Mouse (Mus musculus) embryonic facial prominence, embryonic 11.5 days (tissue): Measurements from ENCODE around the gene Kdm8. TPM values are rescaled to one million over a fixed set of nuclear protein-coding genes. Genes with fewer than 3 reads are reported as not detected.

Experiments
- ATAC-seq: fragments of 200-750 bp; cut with Nextera tagmentation; replicated peaks from 2 replicates; pipeline ENCODE4 v1.8.0; 2017; ENCODE audit warnings: low read depth; ENCODE audit not compliant: insufficient number of reproducible peaks, low FRiP score, low TSS enrichment
- DNase-seq: peaks from one replicate; pipeline ENCODE4 v3.0.0-alpha.2; 2015; ENCODE audit warnings: low spot score
- H3K27ac ChIP-seq: fragments of 300-500 bp; sonication (generic); replicated peaks from 2 replicates; pipeline ENCODE4 v1.5.1; 2014; ENCODE audit warnings: mild to moderate bottlenecking, low read depth, low read length, control low read depth
- H3K27me3 ChIP-seq: fragments of 300-500 bp; sonication (generic); 2 replicates; pipeline ENCODE4 v1.6.1; 2014; ENCODE audit warnings: mild to moderate bottlenecking, low read length, moderate library complexity, mixed read lengths; ENCODE audit not compliant: control insufficient read depth, insufficient read depth
- H3K36me3 ChIP-seq: fragments of 300-500 bp; sonication (generic); replicated peaks from 2 replicates; pipeline ENCODE4 v1.6.1; 2014; ENCODE audit warnings: low read depth, mild to moderate bottlenecking, low read length, moderate library complexity, mixed read lengths; ENCODE audit not compliant: control insufficient read depth, insufficient read depth
- H3K4me1 ChIP-seq: fragments of 300-500 bp; sonication (generic); 2 replicates; pipeline ENCODE4 v1.6.1; 2014; ENCODE audit warnings: low read length, mixed read lengths; ENCODE audit not compliant: control insufficient read depth, insufficient read depth
- H3K4me2 ChIP-seq: fragments of 300-500 bp; sonication (generic); 2 replicates; pipeline ENCODE4 v1.6.1; 2014; ENCODE audit warnings: low read depth, mild to moderate bottlenecking, control low read depth, low read length, moderate library complexity
- H3K4me3 ChIP-seq: fragments of 300-500 bp; sonication (generic); 2 replicates; pipeline ENCODE4 v1.5.1; 2014; ENCODE audit warnings: low read depth, low read length, control low read depth
- H3K9ac ChIP-seq: fragments of 300-500 bp; sonication (generic); replicated peaks from 2 replicates; pipeline ENCODE4 v1.6.1; 2014; ENCODE audit warnings: mild to moderate bottlenecking, control low read depth, low read length
- H3K9me3 ChIP-seq: fragments of 300-500 bp; sonication (generic); replicated peaks from 2 replicates; pipeline ENCODE4 v1.6.1; 2016; ENCODE audit warnings: mild to moderate bottlenecking, low read length, inconsistent platforms, mixed read lengths; ENCODE audit not compliant: control insufficient read depth
- WGBS: fragments of 180-500 bp; shearing (Covaris S2); extraction: QIAGEN DNeasy Blood & Tissue Kit; methylation state at CpG from one replicate; pipeline ENCODE4 v1.1.7; 2014; 5-methylcytosine and 5-hydroxymethylcytosine counted together
- polyA plus RNA-seq: library from polyadenylated mRNA; unstranded; fragments of >200 nt; fragmentation: Nextera tagmentation; extraction: Ambion mirVana; gene quantifications from 2 replicates; pipeline ENCODE4 v1.2.1, GENCODE M21; 2014

Gene Kdm8
- polyA plus RNA-seq, 1 experiment from 2014 or later, result 11.9 TPM

- Histone ChIP-seq H3K4me3 (no peak overlapping the region), H3K27ac (no peak overlapping the region), H3K36me3 (no peaks in the 10 kb centered on the region), H3K4me1 (no peaks in the 10 kb centered on the region), H3K27me3 (no peaks in the 10 kb centered on the region), H3K4me2 (no peak overlapping the region), H3K9ac (no peak overlapping the region), H3K9me3 (no peaks in the 10 kb centered on the region)
- ATAC-seq (no peak), DNase-seq (peak; percentile 6)
- 60% methylated on average over 2 of the region's 2 CpGs for WGBS
Observed at GRCm38 (mm10) chr7:125511852-125512251, 67.4 kb downstream of the Kdm8 start.

Other genes with a start within 250 kb of the Kdm8 start
- 119 and 132 TPM in 2 replicates for gene Nsmce1, start 46.9 kb downstream of the Kdm8 start, polyA plus RNA-seq
- gene Il4ra, start 107.4 kb downstream of the Kdm8 start, polyA plus RNA-seq, result 1.8 and 2.0 TPM in 2 replicates
- 0.11 and 0.20 TPM in 2 replicates for gene Il21r, start 158.8 kb downstream of the Kdm8 start, polyA plus RNA-seq